Mouse (Mus musculus): ENCODE measurements around the gene Adgre5.

Adgre5 gene

DNA sequence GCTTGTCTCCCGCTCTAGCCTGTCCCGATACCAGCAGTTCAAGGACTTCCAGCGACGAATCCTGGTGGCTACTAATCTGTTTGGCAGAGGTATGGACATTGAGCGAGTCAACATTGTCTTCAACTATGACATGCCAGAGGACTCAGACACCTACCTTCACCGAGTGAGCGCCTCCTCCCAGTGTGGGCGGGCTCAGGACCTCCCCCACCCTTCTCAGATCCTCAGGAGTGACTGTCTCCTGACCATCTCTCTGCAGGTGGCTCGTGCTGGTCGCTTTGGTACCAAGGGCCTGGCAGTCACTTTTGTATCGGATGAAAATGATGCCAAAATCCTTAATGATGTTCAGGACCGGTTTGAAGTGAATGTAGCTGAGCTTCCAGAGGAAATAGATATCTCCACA lies 18.5 kb downstream of the Adgre5 start:
- no peak for DNase-seq (ENCODE audit: low spot score)

GRCm38 (mm10) chr8:83721405-83722025 lies 19.6 kb downstream of the Adgre5 start:
- DNase-seq (ENCODE audit: low spot score) = no peak

GRCm38 (mm10) chr8:83719693-83720092 lies 21.4 kb downstream of the Adgre5 start:
- DNase-seq (ENCODE audit: low spot score) = no peak

DNA sequence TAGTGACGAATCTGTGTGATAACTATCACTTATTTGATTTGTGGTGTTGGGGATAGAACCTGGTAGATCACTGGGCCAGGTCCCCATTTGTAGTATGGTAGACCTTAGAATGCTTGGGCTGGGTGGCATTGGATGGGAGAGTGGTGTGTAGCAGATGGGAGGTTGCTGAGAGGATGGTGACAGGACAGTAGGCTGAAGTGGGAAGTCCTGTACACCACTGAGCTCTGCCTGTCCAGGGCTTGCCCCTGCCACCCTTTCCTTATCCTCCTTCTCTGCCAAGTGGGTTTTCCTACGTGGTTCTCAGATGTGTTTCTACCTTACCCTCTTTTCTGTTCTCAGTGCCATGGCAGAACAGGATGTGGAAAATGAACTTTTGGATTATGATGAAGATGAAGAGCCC lies 22.1 kb downstream of the Adgre5 start:
- no peak for DNase-seq (ENCODE audit: low spot score)

DNA sequence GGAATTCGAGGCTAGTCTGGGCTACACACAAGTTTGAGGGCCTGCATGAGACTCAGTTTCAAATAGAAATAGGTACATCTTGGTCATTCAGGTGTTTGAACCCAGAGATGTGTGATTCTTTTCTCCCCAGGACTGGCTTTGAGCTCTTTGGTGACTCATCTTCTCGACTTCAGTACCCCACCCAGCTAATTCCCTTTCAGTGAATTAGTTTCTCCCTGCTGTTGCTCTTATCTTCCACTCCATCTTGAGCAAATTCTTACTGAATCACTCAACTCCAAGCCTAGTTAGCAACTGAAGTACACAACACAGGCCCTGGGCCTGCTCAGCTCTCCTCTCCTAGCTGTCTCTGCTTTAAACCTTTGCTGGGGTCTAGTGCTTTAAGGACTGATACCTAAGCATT lies 24.6 kb downstream of the Adgre5 start:
- no peak for DNase-seq (ENCODE audit: low spot score)

DNA sequence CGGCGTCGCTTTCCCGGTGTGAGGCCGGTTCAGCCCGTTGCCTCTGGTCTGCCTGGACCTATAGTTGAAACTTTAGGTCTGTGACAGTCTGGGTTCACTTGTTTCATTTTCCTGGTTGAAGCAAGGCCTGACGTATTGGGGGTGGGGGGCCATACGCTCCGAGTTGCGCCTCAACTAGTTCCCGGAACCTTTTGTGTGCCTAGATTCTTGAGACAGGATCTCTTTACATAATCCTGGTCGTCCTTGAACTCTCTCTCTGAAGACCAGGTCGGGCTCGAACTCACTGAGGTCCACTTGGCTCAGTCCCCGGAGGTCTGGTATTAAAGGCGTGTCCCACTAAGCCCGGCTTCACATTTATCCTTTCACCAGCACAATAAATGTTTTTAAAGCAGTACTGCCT lies 25.4 kb downstream of the Adgre5 start:
- DNase-seq (ENCODE audit: low spot score) = no peak

GRCm38 (mm10) chr8:83715031-83715690 lies 26.0 kb downstream of the Adgre5 start, which contains the start of gene Ddx39:
TSS of gene Ddx39 (plus strand) at chr8:83715177.
- DNase-seq (ENCODE audit: low spot score) = peak; percentile 99

GRCm38 (mm10) chr8:83714676-83715030 lies 26.5 kb downstream of the Adgre5 start:
- DNase-seq (ENCODE audit: low spot score) = no peak

DNA sequence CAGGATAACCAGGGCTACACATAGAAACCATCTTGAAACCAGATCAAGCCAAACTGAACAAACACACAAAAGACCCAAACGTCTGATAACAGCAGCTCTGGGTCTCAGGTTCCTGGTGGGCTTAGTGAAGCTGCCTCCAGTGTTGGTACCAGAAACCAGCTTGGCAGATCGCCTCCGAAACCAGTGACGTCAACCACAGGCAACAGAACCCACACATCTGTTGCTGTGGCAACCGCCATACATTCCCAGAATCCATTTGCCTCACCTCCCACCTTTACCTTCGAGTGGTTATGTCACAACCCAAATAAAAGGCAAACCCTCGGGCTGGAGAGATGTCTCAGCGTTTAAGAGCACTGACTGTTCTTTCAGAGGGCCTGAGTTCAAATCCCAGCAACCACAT lies 33.6 kb downstream of the Adgre5 start:
- no peak for DNase-seq (ENCODE audit: low spot score)

- DNase-seq (ENCODE audit: low spot score) = no peak
These were observed 34.7 kb downstream of the Adgre5 start for GRCm38 (mm10) chr8:83706411-83706810.

DNA sequence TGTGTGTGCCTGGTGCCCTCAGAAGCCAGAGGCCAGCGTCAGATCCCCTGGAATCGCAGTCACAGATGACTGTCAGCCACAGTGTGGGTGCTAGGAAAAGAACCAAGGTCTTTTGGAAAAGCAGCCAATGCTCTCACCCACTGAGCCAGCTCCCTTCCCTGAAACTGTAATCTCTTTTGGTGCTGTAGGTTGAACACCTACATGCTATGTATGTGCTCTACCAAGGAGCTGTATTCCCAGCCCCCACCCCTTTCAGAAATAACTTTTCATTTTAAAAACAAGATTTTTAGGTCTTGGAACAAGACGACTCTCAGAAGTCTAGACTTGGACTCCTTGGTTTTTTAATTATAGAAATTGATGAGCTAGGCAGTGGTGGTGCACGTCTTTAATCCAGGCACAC lies 37.7 kb downstream of the Adgre5 start:
- DNase-seq (ENCODE audit: low spot score) = no peak

GRCm38 (mm10) chr8:83700423-83701085 lies 40.6 kb downstream of the Adgre5 start:
- no peak for DNase-seq (ENCODE audit: low spot score)

- DNase-seq (ENCODE audit: low spot score) = peak; percentile 65
These were observed 41.6 kb downstream of the Adgre5 start for GRCm38 (mm10) chr8:83699566-83699965.

DNA sequence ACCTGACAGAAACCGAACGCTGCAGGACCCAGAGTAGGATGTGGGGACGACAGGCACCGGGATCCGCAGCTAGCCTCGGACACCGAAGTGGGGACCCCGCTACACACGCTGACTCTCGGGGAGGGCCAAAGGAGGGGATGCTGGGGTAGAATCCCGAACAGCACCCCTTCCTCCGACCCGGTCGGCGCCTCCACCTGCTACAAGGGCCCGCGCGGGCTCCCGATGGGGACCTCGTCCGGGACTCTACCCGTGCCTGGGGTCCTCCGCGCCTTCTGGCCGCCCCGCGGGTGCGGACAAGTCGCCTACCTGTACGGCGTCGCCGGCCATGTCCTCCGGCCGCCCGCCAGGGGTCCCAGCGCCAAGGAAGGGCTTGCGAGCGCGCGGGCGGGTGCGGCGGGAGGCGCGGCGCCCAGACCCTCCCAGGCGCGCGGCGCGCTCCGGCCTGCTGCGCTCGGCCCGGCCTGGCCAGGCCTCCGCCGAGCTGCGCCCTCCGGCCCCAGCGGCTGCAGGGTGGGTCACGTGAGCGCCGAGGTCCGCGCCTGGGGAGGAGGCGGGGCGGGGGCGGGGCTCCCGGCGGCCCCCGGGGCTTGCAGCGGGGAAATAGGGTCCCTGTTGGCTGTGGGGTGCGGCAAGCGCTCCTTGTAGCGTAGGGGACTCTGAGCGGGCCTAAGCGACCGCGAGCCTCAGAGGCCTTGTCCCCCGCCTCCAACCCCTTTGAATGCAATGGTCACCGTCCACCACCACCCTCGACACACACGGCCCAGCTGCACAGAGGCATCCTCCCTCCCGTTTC lies 42.3 kb downstream of the Adgre5 start, which contains the start of gene Pkn1:
Gene Pkn1, minus strand, starts transcription at position 519 of the 793 bp plus-strand sequence.
- DNase-seq (ENCODE audit: low spot score) = peak; percentile 79

- DNase-seq (ENCODE audit: low spot score) = peak; percentile 51
These were observed 42.9 kb downstream of the Adgre5 start for GRCm38 (mm10) chr8:83698291-83698660.

- no peak for DNase-seq (ENCODE audit: low spot score)
These were observed 43.5 kb downstream of the Adgre5 start for GRCm38 (mm10) chr8:83697374-83698220.

DNA sequence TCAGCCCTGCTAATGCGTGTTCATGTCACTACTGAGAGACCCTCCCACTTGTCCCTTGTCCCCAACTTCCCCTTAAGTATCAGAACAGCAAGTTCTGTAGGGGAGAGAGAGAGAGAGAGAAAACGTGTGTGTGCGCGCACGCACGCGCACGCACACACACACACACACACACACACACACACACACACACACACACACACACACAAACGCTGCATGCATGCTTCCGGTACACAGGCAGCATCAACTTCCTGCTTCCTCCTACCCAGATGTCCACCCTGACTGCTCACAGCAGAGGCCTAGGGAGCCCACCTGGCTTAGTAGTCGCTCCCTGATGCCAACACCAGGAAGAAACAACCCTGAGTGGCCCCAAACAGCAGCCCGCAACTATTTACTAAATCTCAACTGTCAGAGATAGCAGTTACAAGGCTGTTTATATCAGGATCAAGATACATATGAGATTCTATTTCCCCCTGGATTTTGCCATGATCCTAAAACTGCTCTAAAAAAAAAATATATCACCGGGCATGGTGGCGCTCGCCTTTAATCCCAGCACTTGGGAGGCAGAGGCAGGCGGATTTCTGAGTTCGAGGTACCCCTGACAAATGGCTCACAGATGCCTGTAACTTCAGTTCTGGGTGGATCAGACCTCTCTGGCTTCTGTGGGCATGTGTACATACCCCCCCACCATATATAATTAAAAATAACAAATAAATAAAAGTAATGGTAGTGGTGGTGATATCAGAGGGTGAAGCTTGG lies 45.6 kb downstream of the Adgre5 start:
- DNase-seq (ENCODE audit: low spot score) = no peak

DNA sequence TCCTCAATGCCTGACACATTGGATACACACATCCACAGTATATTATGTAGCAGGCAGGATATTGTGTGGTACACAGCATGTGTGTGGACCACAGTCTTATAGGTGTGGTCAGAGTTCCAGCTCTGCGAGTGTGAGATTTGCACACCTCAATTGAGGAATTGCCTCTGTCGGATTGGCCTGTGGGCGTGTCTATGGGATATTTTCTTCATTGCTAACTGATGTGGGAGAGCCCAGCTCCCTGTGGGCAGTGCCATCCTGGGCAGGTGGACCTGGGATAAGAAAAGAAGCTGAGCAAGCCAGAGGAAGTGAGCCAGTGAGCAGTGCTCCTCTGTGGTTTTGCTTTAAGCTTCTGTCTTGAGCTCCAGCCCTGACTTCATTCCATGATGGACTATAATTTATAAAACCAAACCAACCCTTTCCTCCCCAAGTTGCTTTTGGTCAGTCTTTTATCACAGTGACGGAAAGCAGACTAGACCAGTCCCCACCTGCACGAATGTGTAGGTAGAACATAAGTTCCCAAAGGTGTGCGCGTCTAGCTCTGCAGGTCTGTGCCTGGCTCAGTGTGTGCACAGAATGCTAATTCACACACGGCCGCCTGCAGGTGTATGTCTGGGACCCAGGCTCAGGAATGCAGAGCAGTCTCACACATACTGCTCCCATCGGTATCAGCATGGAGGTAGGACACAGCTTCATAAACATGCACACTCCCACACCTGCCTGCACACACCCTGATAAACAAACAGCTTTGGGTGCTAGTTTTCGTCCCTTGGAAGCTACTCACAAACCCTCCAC lies 46.6 kb downstream of the Adgre5 start:
- DNase-seq (ENCODE audit: low spot score) = no peak

DNA sequence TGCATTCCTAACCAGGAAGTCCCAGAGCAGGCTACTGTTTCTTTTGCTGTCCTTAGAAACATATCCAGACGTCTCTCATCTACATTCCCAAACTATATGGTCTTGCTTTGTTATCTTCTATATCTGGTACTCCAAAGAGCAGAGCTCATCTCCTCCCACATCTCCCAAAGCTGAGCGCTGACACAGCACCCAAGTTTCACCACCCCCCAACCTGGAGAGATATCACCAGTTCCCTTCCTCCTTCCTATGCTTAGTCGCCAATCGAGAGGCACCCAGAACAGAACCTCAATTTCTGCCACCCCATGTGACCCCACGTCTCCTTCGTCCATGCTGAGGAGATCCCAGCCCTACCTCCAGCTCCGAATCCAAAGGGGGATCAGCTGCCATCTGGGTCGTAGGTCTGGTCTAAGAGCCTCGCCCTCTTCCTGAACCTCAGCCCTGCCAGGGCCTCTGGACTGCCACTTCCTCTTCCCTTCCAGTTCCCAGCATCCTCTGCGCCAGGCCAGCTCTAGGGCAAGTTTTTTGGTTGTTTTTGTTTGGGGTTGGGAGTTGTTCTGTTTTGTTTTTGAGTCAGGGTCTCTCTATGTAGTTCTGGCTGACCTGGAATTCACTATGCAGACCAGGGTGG lies 47.4 kb downstream of the Adgre5 start:
- DNase-seq (ENCODE audit: low spot score) = no peak

GRCm38 (mm10) chr8:83689264-83689663 lies 51.9 kb downstream of the Adgre5 start:
- no peak for DNase-seq (ENCODE audit: low spot score)
